8 mouse cellular contexts compared by ENCODE assay signal in the genomic region with DNA sequence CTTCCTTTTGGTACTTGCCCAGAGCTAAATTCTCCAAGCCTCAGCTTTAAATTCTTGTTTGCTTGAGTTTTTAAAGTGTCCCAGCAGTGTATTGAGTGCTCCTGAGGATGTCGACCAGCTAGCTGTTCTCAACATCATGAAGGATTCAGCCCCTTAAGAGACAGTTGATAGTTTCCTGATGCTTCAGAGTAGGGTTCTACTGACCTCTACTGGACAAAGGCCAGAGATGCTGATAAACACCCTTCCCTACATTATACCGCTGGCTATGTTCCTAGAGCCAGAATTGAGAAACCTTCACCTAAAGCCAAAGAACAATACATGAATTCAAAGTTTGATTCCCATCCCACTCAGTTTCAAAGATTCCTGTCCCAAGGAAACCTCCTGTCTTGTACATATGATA. TPM values are rescaled to one million over a fixed set of nuclear protein-coding genes. Genes with fewer than 3 reads are reported as not detected.
DNase-seq lines count a peak whose midpoint lies in the region; ATAC-seq lines count a peak whose summit lies in the region.

No protein-coding gene starts in this region.

- H3K27ac ChIP-seq in embryonic facial prominence, embryonic 11.5 days (replicated peaks; ENCODE audit: low read depth, low read length) = no peak overlapping the region
- H3K27ac ChIP-seq in embryonic facial prominence, embryonic 10.5 days (replicated peaks) = no peak overlapping the region
- no peak overlapping the region for H3K27ac ChIP-seq in midbrain, embryonic 11.5 days (ENCODE audit: low read depth, low read length)
- H3K27ac ChIP-seq in midbrain, embryonic 10.5 days (replicated peaks) = no peak overlapping the region

- H3K4me2 ChIP-seq in embryonic facial prominence, embryonic 11.5 days (ENCODE audit: low read depth, low read length) = no peak overlapping the region
- no peak overlapping the region for H3K4me2 ChIP-seq in midbrain, embryonic 11.5 days

- DNase-seq in embryonic facial prominence, embryonic 11.5 days (ENCODE audit: low spot score) = peak; percentile 68
- no peak for DNase-seq in embryonic facial prominence, embryonic 10.5 days (ENCODE audit: low spot score)
- DNase-seq in midbrain, embryonic 11.5 days (ENCODE audit: low spot score, missing footprints) = peak; percentile 84
- no peak for DNase-seq in midbrain, embryonic 10.5 days (ENCODE audit: low spot score)
- DNase-seq in embryo, embryonic 11.5 days (ENCODE audit: low read depth, low spot score) = peak; percentile 14
- peak; percentile 6 for DNase-seq in large intestine, adult 2 months (ENCODE audit: low read depth, low spot score)
- peak; percentile 15 for DNase-seq in skeletal muscle tissue, adult 2 months (ENCODE audit: low read depth, low spot score)
- DNase-seq in frontal cortex, postnatal 10 days (ENCODE audit: low spot score in 2 of 2) = no peak

- WGBS in embryonic facial prominence, embryonic 11.5 days = 33% methylated on average over 2 of the region's 2 CpGs
- WGBS in embryonic facial prominence, embryonic 10.5 days = 32% methylated on average over 2 of the region's 2 CpGs
- WGBS in midbrain, embryonic 11.5 days = 39% methylated on average over 2 of the region's 2 CpGs
- WGBS in midbrain, embryonic 10.5 days = 42% methylated on average over 2 of the region's 2 CpGs
- 30% methylated on average over 2 of the region's 2 CpGs for WGBS in large intestine, adult 2 months

- H3K27me3 ChIP-seq in embryonic facial prominence, embryonic 11.5 days (ENCODE audit: control insufficient read depth, insufficient read depth, low read length) = no peaks in the 10 kb centered on the region
- peaks cover 55% of the 10 kb centered on the region for H3K27me3 ChIP-seq in embryonic facial prominence, embryonic 10.5 days (replicated peaks; ENCODE audit: low read depth, poor library complexity, severe bottlenecking)
- H3K27me3 ChIP-seq in midbrain, embryonic 11.5 days (ENCODE audit: control insufficient read depth, insufficient read depth, low read length) = no peaks in the 10 kb centered on the region; the same call in 1 of the 2 replicates
- peaks cover 76% of the 10 kb centered on the region for H3K27me3 ChIP-seq in midbrain, embryonic 10.5 days (ENCODE audit: low read depth, poor library complexity, severe bottlenecking)

- no peak overlapping the region for H3K9ac ChIP-seq in embryonic facial prominence, embryonic 11.5 days (replicated peaks; ENCODE audit: low read length)
- H3K9ac ChIP-seq in midbrain, embryonic 11.5 days (ENCODE audit: low read length) = no peak overlapping the region

- H3K36me3 ChIP-seq in embryonic facial prominence, embryonic 11.5 days (replicated peaks; ENCODE audit: control insufficient read depth, insufficient read depth, low read depth, low read length) = no peaks in the 10 kb centered on the region
- H3K36me3 ChIP-seq in embryonic facial prominence, embryonic 10.5 days (replicated peaks) = no peaks in the 10 kb centered on the region
- H3K36me3 ChIP-seq in midbrain, embryonic 11.5 days (ENCODE audit: control insufficient read depth, insufficient read depth, low read length) = no peaks in the 10 kb centered on the region
- no peaks in the 10 kb centered on the region for H3K36me3 ChIP-seq in midbrain, embryonic 10.5 days

- ATAC-seq in embryonic facial prominence, embryonic 11.5 days (replicated peaks; ENCODE audit: insufficient number of reproducible peaks, low FRiP score, low TSS enrichment, low read depth) = no peak; the same call in 1 of the 2 replicates
- ATAC-seq in midbrain, embryonic 11.5 days (ENCODE audit: low FRiP score) = 0 out of 2 replicates have a peak, but pooled peaks have one; percentile 38

- H3K4me3 ChIP-seq in embryonic facial prominence, embryonic 11.5 days (ENCODE audit: low read depth, low read length) = no peak overlapping the region
- no peak overlapping the region for H3K4me3 ChIP-seq in embryonic facial prominence, embryonic 10.5 days
- no peak overlapping the region for H3K4me3 ChIP-seq in midbrain, embryonic 11.5 days (ENCODE audit: low read depth, low read length)
- H3K4me3 ChIP-seq in midbrain, embryonic 10.5 days = no peak overlapping the region

- no peaks in the 10 kb centered on the region for H3K4me1 ChIP-seq in embryonic facial prominence, embryonic 11.5 days (ENCODE audit: control insufficient read depth, insufficient read depth, low read length)
- no peaks in the 10 kb centered on the region for H3K4me1 ChIP-seq in embryonic facial prominence, embryonic 10.5 days
- H3K4me1 ChIP-seq in midbrain, embryonic 11.5 days (ENCODE audit: control insufficient read depth, insufficient read depth, low read length) = no peaks in the 10 kb centered on the region
- H3K4me1 ChIP-seq in midbrain, embryonic 10.5 days = no peaks in the 10 kb centered on the region

- no peaks in the 10 kb centered on the region for H3K9me3 ChIP-seq in embryonic facial prominence, embryonic 11.5 days (replicated peaks; ENCODE audit: control insufficient read depth, low read length)
- H3K9me3 ChIP-seq in embryonic facial prominence, embryonic 10.5 days = no peaks in the 10 kb centered on the region
- H3K9me3 ChIP-seq in midbrain, embryonic 11.5 days (ENCODE audit: control insufficient read depth, low read length) = no peaks in the 10 kb centered on the region
- H3K9me3 ChIP-seq in midbrain, embryonic 10.5 days (replicated peaks) = no peaks in the 10 kb centered on the region

RNA-seq across cellular contexts. Expression of a gene that starts 23.0 kb away (rescaled TPM):
- polyA plus RNA-seq in embryonic facial prominence, embryonic 11.5 days (2014; fragmentation: Nextera tagmentation; extraction: Ambion mirVana) = 0.24 and 0.34 TPM in 2 replicates
- 0.34 TPM in 2 replicates for polyA plus RNA-seq in embryonic facial prominence, embryonic 10.5 days (2016; fragmentation: Nextera tagmentation; extraction: Ambion mirVana)
- 0.30 and 0.37 TPM in 2 replicates for polyA plus RNA-seq in midbrain, embryonic 11.5 days (2014; fragmentation: Nextera tagmentation; extraction: Ambion mirVana)
- polyA plus RNA-seq in midbrain, embryonic 10.5 days (2016; fragmentation: Nextera tagmentation; extraction: Ambion mirVana) = 0.42 and 0.46 TPM in 2 replicates
- 0.90 and 1.2 TPM in 2 replicates for polyA plus RNA-seq in large intestine, adult 2 months (2012; rRNA removed)

RNA-seq across cellular contexts. Expression of a gene that starts 46.3 kb away (rescaled TPM):
- polyA plus RNA-seq in embryonic facial prominence, embryonic 11.5 days (2014; fragmentation: Nextera tagmentation; extraction: Ambion mirVana) = 59.5 and 67.6 TPM in 2 replicates
- 67.8 and 82.6 TPM in 2 replicates for polyA plus RNA-seq in embryonic facial prominence, embryonic 10.5 days (2016; fragmentation: Nextera tagmentation; extraction: Ambion mirVana)
- 51.1 and 54.7 TPM in 2 replicates for polyA plus RNA-seq in midbrain, embryonic 11.5 days (2014; fragmentation: Nextera tagmentation; extraction: Ambion mirVana)
- polyA plus RNA-seq in midbrain, embryonic 10.5 days (2016; fragmentation: Nextera tagmentation; extraction: Ambion mirVana) = 62.6 and 64.4 TPM in 2 replicates
- polyA plus RNA-seq in large intestine, adult 2 months (2012; rRNA removed) = 6.3 and 6.4 TPM in 2 replicates

Comparison
In these comparisons a context has a peak if more than half of its experiments do, and no peak if none do; other contexts are left out.
1. DNase-seq: peak in embryonic facial prominence, embryonic 11.5 days (single experiment), midbrain, embryonic 11.5 days (single experiment), embryo, embryonic 11.5 days (single experiment), large intestine, adult 2 months (single experiment) and skeletal muscle tissue, adult 2 months (single experiment); none in embryonic facial prominence, embryonic 10.5 days (single experiment), midbrain, embryonic 10.5 days (single experiment) and frontal cortex, postnatal 10 days (0 of 2).